Mouse (Mus musculus) spleen, adult 2 months (tissue): Measurements from ENCODE around the gene B3gat1.

ENCODE experiments used
- CTCF ChIP-seq: fragments of 200-500 bp; IDR thresholded peaks from 2 replicates; pipeline ENCODE4 v1.5.1; 2011; ENCODE audit warnings: mild to moderate bottlenecking, inconsistent platforms; ENCODE audit not compliant: insufficient read depth, insufficient read length, insufficient replicate concordance; ENCODE audit errors: extremely low read depth
- POLR2A ChIP-seq: fragments of 200-500 bp; IDR thresholded peaks from 2 replicates; pipeline ENCODE4 v1.6.1; 2011; ENCODE audit warnings: low read depth, low read length, inconsistent platforms

- no peak for TF ChIP-seq POLR2A
- TF ChIP-seq CTCF: no peak
Measured at GRCm38 (mm10) chr9:26778421-26778820, 44.9 kb downstream of the B3gat1 start.
